30 mouse cellular contexts compared by ENCODE assay signal in the genomic region with DNA sequence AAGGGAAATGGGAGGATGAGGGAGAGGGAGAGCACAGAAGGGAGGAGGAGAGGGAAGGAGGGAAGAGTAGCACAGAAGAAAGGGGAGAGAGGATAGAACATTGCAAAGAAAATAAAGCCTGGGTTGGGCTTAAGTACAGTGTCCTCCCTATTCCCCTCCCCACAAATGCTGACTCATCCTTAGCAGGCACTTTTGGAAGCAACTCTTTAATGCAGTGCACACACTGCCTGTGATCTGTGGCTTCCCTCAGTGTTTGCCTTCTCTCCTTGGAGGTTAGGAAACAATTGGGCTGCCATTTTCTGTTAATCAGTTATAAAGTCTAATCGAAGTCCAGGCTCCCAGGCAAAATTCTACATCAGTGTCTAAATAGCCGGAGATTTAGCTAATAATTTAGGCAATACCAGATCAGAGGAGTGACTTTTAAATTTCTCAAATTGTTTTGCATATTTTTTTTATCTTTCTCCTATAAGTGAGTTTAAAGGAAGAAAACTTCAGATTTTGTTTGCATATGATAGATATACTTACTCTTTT. TPM values are rescaled to one million over a fixed set of nuclear protein-coding genes. Genes with fewer than 3 reads are reported as not detected.
DNase-seq lines count a peak whose midpoint lies in the region; ATAC-seq and TF ChIP-seq lines count a peak whose summit lies in the region.
"Not testable (repeated sequence)": the region's sequence is repeated elsewhere in the genome, so short reads cannot be mapped to it uniquely, and the experiment has no call there.
"Had no signal": no experiment of that assay in that cellular context is flagged by ENCODE, and none has a peak within 500 bp of the region (broad histone marks: within the 10 kb centered on the region; RNA-seq: fewer than 3 reads in every experiment).

No protein-coding gene starts in this region.

- H3K36me3 ChIP-seq in heart, embryonic 11.5 days (ENCODE audit: control insufficient read depth, insufficient read depth, low read length); intestine, embryonic 16.5 days (ENCODE audit: control insufficient read depth, insufficient read depth, low read length); kidney, embryonic 15.5 days; liver, embryonic 12.5 days; liver, postnatal 0 days (replicated peaks; ENCODE audit: insufficient read depth, low read length); stomach, embryonic 16.5 days (ENCODE audit: control insufficient read depth, insufficient read depth, low read length): not testable (repeated sequence)

- TF ChIP-seq EP300 in liver, postnatal 0 days (IDR thresholded peaks at IDR 0.05; ENCODE audit: low read depth) = not testable (repeated sequence)

- not testable (repeated sequence) for H3K4me1 ChIP-seq in heart, embryonic 11.5 days (ENCODE audit: control insufficient read depth, insufficient read depth, low read length); kidney, embryonic 15.5 days; liver, postnatal 0 days (ENCODE audit: insufficient read depth); stomach, embryonic 16.5 days (ENCODE audit: control insufficient read depth, insufficient read depth, low read length)
- peaks cover 13% of the 10 kb centered on the region for H3K4me1 ChIP-seq in intestine, embryonic 16.5 days (ENCODE audit: control insufficient read depth, insufficient read depth, low read length)
- peaks cover 13% of the 10 kb centered on the region for H3K4me1 ChIP-seq in liver, embryonic 12.5 days

- not testable (repeated sequence) for H3K9me3 ChIP-seq in heart, embryonic 11.5 days (replicated peaks; ENCODE audit: control insufficient read depth, low read length); intestine, embryonic 16.5 days (ENCODE audit: control insufficient read depth, low read length); kidney, embryonic 15.5 days (replicated peaks); liver, embryonic 12.5 days (replicated peaks); liver, postnatal 0 days (ENCODE audit: low read length); stomach, embryonic 16.5 days (replicated peaks; ENCODE audit: control insufficient read depth, low read length)

- not testable (repeated sequence) for H3K9ac ChIP-seq in heart, embryonic 11.5 days (ENCODE audit: low read depth, low read length); intestine, embryonic 16.5 days (ENCODE audit: low read depth, low read length); kidney, embryonic 15.5 days; liver, embryonic 12.5 days; liver, postnatal 0 days (replicated peaks); stomach, embryonic 16.5 days (ENCODE audit: low read length)

- not testable (repeated sequence) for H3K27ac ChIP-seq in heart, embryonic 11.5 days (ENCODE audit: low read depth, low read length); intestine, embryonic 16.5 days (ENCODE audit: low read length); kidney, embryonic 15.5 days; liver, postnatal 0 days (ENCODE audit: low read depth); stomach, embryonic 16.5 days (ENCODE audit: low read length)
- H3K27ac ChIP-seq in liver, embryonic 12.5 days = 0 out of 2 replicates have a peak overlapping the region, but pooled peaks have one; percentile 48

- 76% methylated on average over 2 of the region's 2 CpGs for WGBS in heart, embryonic 11.5 days (ENCODE audit: insufficient replicate concordance)
- 56% methylated on average over 2 of the region's 2 CpGs for WGBS in intestine, embryonic 16.5 days
- WGBS in kidney, embryonic 15.5 days = 67% methylated on average over 2 of the region's 2 CpGs
- 44% methylated on average over 2 of the region's 2 CpGs for WGBS in liver, embryonic 12.5 days (ENCODE audit: insufficient replicate concordance)
- WGBS in liver, postnatal 0 days (ENCODE audit: insufficient replicate concordance) = 45% methylated on average over 2 of the region's 2 CpGs
- 57% methylated on average over 2 of the region's 2 CpGs for WGBS in stomach, embryonic 16.5 days

- H3K4me3 ChIP-seq in heart, embryonic 11.5 days (ENCODE audit: low read depth, low read length); intestine, embryonic 16.5 days (ENCODE audit: low read length); kidney, embryonic 15.5 days (replicated peaks); liver, embryonic 12.5 days; liver, postnatal 0 days (ENCODE audit: low read depth, low read length); stomach, embryonic 16.5 days (replicated peaks; ENCODE audit: low read length): not testable (repeated sequence)

- TF ChIP-seq CTCF in liver, postnatal 0 days (IDR thresholded peaks at IDR 0.05; ENCODE audit: low read depth) = not testable (repeated sequence)

- ATAC-seq in common myeloid progenitor, adult 5-6 weeks (replicated peaks; ENCODE audit: low read depth, poor library complexity, severe bottlenecking) = peak; percentile 87
- ATAC-seq in heart, embryonic 11.5 days (replicated peaks; ENCODE audit: insufficient number of reproducible peaks, low FRiP score, low TSS enrichment) = peak; percentile 77; the same call in 1 of the 2 replicates
- ATAC-seq in intestine, embryonic 16.5 days = peak; percentile 90
- ATAC-seq in kidney, embryonic 15.5 days (replicated peaks; ENCODE audit: low FRiP score) = peak; percentile 90
- peak; percentile 99 for ATAC-seq in liver, embryonic 12.5 days
- peak; percentile 97 for ATAC-seq in liver, postnatal 0 days
- peak; percentile 73 for ATAC-seq in megakaryocyte progenitor cell, adult 5-6 weeks (replicated peaks; ENCODE audit: poor library complexity)
- peak; percentile 82 for ATAC-seq in stomach, embryonic 16.5 days (ENCODE audit: insufficient read depth, low FRiP score)

- not testable (repeated sequence) for H3K27me3 ChIP-seq in heart, embryonic 11.5 days (ENCODE audit: control insufficient read depth, insufficient read depth, low read length); intestine, embryonic 16.5 days (replicated peaks; ENCODE audit: control insufficient read depth, insufficient read depth, low read length); kidney, embryonic 15.5 days; liver, embryonic 12.5 days (replicated peaks); liver, postnatal 0 days (ENCODE audit: insufficient read depth, low read length); stomach, embryonic 16.5 days (ENCODE audit: control insufficient read depth, insufficient read depth, low read length)

- H3K4me2 ChIP-seq in heart, embryonic 11.5 days; intestine, embryonic 16.5 days (ENCODE audit: low read depth, low read length); kidney, embryonic 15.5 days; liver, embryonic 12.5 days; liver, postnatal 0 days (ENCODE audit: low read depth, low read length); stomach, embryonic 16.5 days (ENCODE audit: low read depth, low read length): not testable (repeated sequence)

- not testable (repeated sequence) for DNase-seq in liver, postnatal 0 days

RNA-seq across cellular contexts. Expression of a gene that starts 6.0 kb away (rescaled TPM):
- 0.91 and 4.2 TPM in 2 replicates for total RNA-seq in common myeloid progenitor, adult 5-6 weeks (2017)
- polyA plus RNA-seq in heart, embryonic 11.5 days (2014; fragmentation: Nextera tagmentation; extraction: Ambion mirVana) = not detected in 2 replicates
- polyA plus RNA-seq in intestine, embryonic 16.5 days (2015; fragmentation: Nextera tagmentation; extraction: Ambion mirVana) = 0.36 and 0.49 TPM in 2 replicates
- polyA plus RNA-seq in kidney, embryonic 15.5 days (2015; fragmentation: Nextera tagmentation; extraction: Ambion mirVana) = 0.16 and 0.22 TPM in 2 replicates
- 0.42 and 0.67 TPM in 2 replicates for polyA plus RNA-seq in liver, embryonic 12.5 days (2016; fragmentation: Nextera tagmentation; extraction: Ambion mirVana)
- polyA plus RNA-seq in liver, postnatal 0 days (2015; fragmentation: Nextera tagmentation; extraction: Ambion mirVana) = 28.8 and 29.4 TPM in 2 replicates
- 0.91 and 1.0 TPM in 2 replicates for total RNA-seq in megakaryocyte progenitor cell, adult 5-6 weeks (2015)
- total RNA-seq in megakaryocyte progenitor cell, adult 5-6 weeks (2017) = 0.87 and 1.6 TPM in 2 replicates
- 4.2 and 5.7 TPM in 2 replicates for polyA plus RNA-seq in stomach, embryonic 16.5 days (2015; fragmentation: Nextera tagmentation; extraction: Ambion mirVana)
- polyA plus RNA-seq: erythroblast, embryonic 14.5 days; limb, embryonic 13.5 days; neural tube, embryonic 14.5 days had no signal

RNA-seq across cellular contexts. Expression of a gene that starts 14.2 kb away (rescaled TPM):
- 20.6 and 22.1 TPM in 2 replicates for total RNA-seq in common myeloid progenitor, adult 5-6 weeks (2017)
- 0.39 and 0.55 TPM in 2 replicates for polyA plus RNA-seq in heart, embryonic 11.5 days (2014; fragmentation: Nextera tagmentation; extraction: Ambion mirVana)
- polyA plus RNA-seq in intestine, embryonic 16.5 days (2015; fragmentation: Nextera tagmentation; extraction: Ambion mirVana) = 82.7 and 89.2 TPM in 2 replicates
- polyA plus RNA-seq in kidney, embryonic 15.5 days (2015; fragmentation: Nextera tagmentation; extraction: Ambion mirVana) = 8.9 and 11.4 TPM in 2 replicates
- 1.1 and 1.2 TPM in 2 replicates for polyA plus RNA-seq in liver, embryonic 12.5 days (2016; fragmentation: Nextera tagmentation; extraction: Ambion mirVana)
- polyA plus RNA-seq in liver, postnatal 0 days (2015; fragmentation: Nextera tagmentation; extraction: Ambion mirVana) = 2.3 and 2.9 TPM in 2 replicates
- 24.0 and 29.5 TPM in 2 replicates for total RNA-seq in megakaryocyte progenitor cell, adult 5-6 weeks (2015)
- 37.6 and 47.2 TPM in 2 replicates for total RNA-seq in megakaryocyte progenitor cell, adult 5-6 weeks (2017)
- 13.4 and 15.8 TPM in 2 replicates for polyA plus RNA-seq in stomach, embryonic 16.5 days (2015; fragmentation: Nextera tagmentation; extraction: Ambion mirVana)

RNA-seq across cellular contexts. Expression of a gene that starts 21.5 kb away (rescaled TPM):
- total RNA-seq in common myeloid progenitor, adult 5-6 weeks (2017) = not detected in 2 replicates
- polyA plus RNA-seq in heart, embryonic 11.5 days (2014; fragmentation: Nextera tagmentation; extraction: Ambion mirVana) = not detected in 2 replicates
- polyA plus RNA-seq in intestine, embryonic 16.5 days (2015; fragmentation: Nextera tagmentation; extraction: Ambion mirVana) = not detected in 2 replicates
- polyA plus RNA-seq in kidney, embryonic 15.5 days (2015; fragmentation: Nextera tagmentation; extraction: Ambion mirVana) = not detected in 2 replicates
- not detected in 2 replicates for polyA plus RNA-seq in liver, embryonic 12.5 days (2016; fragmentation: Nextera tagmentation; extraction: Ambion mirVana)
- polyA plus RNA-seq in liver, postnatal 0 days (2015; fragmentation: Nextera tagmentation; extraction: Ambion mirVana) = not detected in 2 replicates
- total RNA-seq in megakaryocyte progenitor cell, adult 5-6 weeks (2015) = not detected in 2 replicates
- total RNA-seq in megakaryocyte progenitor cell, adult 5-6 weeks (2017) = not detected in 2 replicates
- polyA plus RNA-seq in stomach, embryonic 16.5 days (2015; fragmentation: Nextera tagmentation; extraction: Ambion mirVana) = not detected in 2 replicates
- total RNA-seq: adrenal gland, adult 18-20 months; adrenal gland, postnatal 25 days; forebrain, postnatal 0 days; gastrocnemius, adult 8-10 months; gastrocnemius, postnatal 4 days; heart, postnatal 36 days; layer of hippocampus, adult 8-10 months; layer of hippocampus, postnatal 25 days; left cerebral cortex, adult 8-10 months; left cerebral cortex, postnatal 36 days; monocyte, adult 5-6 weeks had no signal
- polyA plus RNA-seq: embryonic facial prominence, embryonic 13.5 days; erythroblast, embryonic 14.5 days; forebrain, embryonic 12.5 days; forebrain, postnatal 0 days; heart, embryonic 16.5 days; hindbrain, embryonic 13.5 days; limb, embryonic 13.5 days; lung, adult 2 months; midbrain, embryonic 14.5 days; neural tube, embryonic 14.5 days; small intestine, adult 2 months; thymus, adult 2 months had no signal

RNA-seq across cellular contexts. Expression of a gene that starts 25.5 kb away (rescaled TPM):
- 0.78 and 1.3 TPM in 2 replicates for total RNA-seq in common myeloid progenitor, adult 5-6 weeks (2017)
- not detected in 2 replicates for polyA plus RNA-seq in heart, embryonic 11.5 days (2014; fragmentation: Nextera tagmentation; extraction: Ambion mirVana)
- 9.0 and 11.0 TPM in 2 replicates for polyA plus RNA-seq in intestine, embryonic 16.5 days (2015; fragmentation: Nextera tagmentation; extraction: Ambion mirVana)
- 3.1 and 3.9 TPM in 2 replicates for polyA plus RNA-seq in kidney, embryonic 15.5 days (2015; fragmentation: Nextera tagmentation; extraction: Ambion mirVana)
- 1.3 and 2.1 TPM in 2 replicates for polyA plus RNA-seq in liver, embryonic 12.5 days (2016; fragmentation: Nextera tagmentation; extraction: Ambion mirVana)
- polyA plus RNA-seq in liver, postnatal 0 days (2015; fragmentation: Nextera tagmentation; extraction: Ambion mirVana) = 27.7 and 28.5 TPM in 2 replicates
- total RNA-seq in megakaryocyte progenitor cell, adult 5-6 weeks (2015) = 2.6 and 2.7 TPM in 2 replicates
- 0.71 and 2.0 TPM in 2 replicates for total RNA-seq in megakaryocyte progenitor cell, adult 5-6 weeks (2017)
- polyA plus RNA-seq in stomach, embryonic 16.5 days (2015; fragmentation: Nextera tagmentation; extraction: Ambion mirVana) = 35.4 and 45.7 TPM in 2 replicates
- polyA plus RNA-seq: erythroblast, embryonic 14.5 days had no signal

RNA-seq across cellular contexts. Expression of a gene that starts 38.5 kb away (rescaled TPM):
- not detected in 2 replicates for total RNA-seq in common myeloid progenitor, adult 5-6 weeks (2017)
- not detected in 2 replicates for polyA plus RNA-seq in heart, embryonic 11.5 days (2014; fragmentation: Nextera tagmentation; extraction: Ambion mirVana)
- polyA plus RNA-seq in intestine, embryonic 16.5 days (2015; fragmentation: Nextera tagmentation; extraction: Ambion mirVana) = 17.8 and 23.5 TPM in 2 replicates
- 4.6 and 4.7 TPM in 2 replicates for polyA plus RNA-seq in kidney, embryonic 15.5 days (2015; fragmentation: Nextera tagmentation; extraction: Ambion mirVana)
- 0.10 and 0.14 TPM in 2 replicates for polyA plus RNA-seq in liver, embryonic 12.5 days (2016; fragmentation: Nextera tagmentation; extraction: Ambion mirVana)
- 0.54 and 0.56 TPM in 2 replicates for polyA plus RNA-seq in liver, postnatal 0 days (2015; fragmentation: Nextera tagmentation; extraction: Ambion mirVana)
- total RNA-seq in megakaryocyte progenitor cell, adult 5-6 weeks (2015) = not detected in 2 replicates
- not detected in 2 replicates for total RNA-seq in megakaryocyte progenitor cell, adult 5-6 weeks (2017)
- 2.2 and 2.9 TPM in 2 replicates for polyA plus RNA-seq in stomach, embryonic 16.5 days (2015; fragmentation: Nextera tagmentation; extraction: Ambion mirVana)
- total RNA-seq: adrenal gland, adult 18-20 months; adrenal gland, postnatal 25 days; forebrain, postnatal 0 days; gastrocnemius, adult 8-10 months; gastrocnemius, postnatal 4 days; heart, postnatal 36 days; layer of hippocampus, adult 8-10 months; layer of hippocampus, postnatal 25 days; left cerebral cortex, adult 8-10 months; left cerebral cortex, postnatal 36 days; monocyte, adult 5-6 weeks had no signal
- polyA plus RNA-seq: embryonic facial prominence, embryonic 13.5 days; erythroblast, embryonic 14.5 days; forebrain, embryonic 12.5 days; forebrain, postnatal 0 days; heart, embryonic 16.5 days; hindbrain, embryonic 13.5 days; limb, embryonic 13.5 days; midbrain, embryonic 14.5 days; neural tube, embryonic 14.5 days; thymus, adult 2 months had no signal
